Comparison of ENCODE assay signal across 8 mouse cellular contexts in the genomic region with DNA sequence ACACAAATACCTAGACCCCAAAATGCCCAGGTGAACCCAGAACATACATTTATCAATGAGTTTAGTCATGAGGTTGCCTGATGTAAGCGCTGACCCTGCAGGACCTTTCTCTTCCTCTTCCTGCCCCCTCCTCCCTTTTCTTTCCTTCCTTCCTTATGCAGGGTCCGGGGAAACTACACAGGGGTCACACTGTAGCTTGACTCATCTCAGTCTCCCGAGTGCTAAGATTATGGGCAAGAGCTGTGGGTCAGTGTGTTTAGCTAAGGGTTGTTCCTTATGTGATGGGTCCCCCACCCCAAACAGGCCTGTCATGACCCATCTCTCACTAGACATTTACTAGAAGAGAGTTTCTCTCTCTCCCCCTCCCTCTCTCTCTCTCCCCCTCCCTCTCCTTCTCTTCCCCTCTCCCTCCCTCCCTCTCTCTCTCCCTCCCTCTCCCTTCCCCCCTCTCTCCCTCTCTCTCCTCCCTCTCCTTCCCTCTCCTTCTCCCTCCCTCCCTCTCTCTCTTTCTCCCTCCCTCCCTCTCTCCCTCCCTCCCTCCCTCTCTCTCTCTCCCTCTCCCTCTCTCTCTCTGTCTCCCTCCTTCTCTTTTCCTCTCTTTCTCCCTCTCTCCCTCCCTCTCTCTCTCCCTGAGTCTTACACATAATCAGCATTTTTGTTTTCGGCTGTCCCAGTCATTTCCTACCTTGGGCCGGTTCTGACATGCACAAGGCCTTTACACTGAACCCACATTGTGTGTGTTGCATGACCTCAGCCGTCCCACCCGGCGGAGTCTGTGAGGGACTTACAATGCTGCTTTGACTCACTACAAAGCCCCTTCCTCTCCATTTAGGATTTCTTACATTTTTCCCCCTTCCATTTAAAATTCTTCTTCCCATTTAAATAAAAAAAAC. TPM values are rescaled to one million over a fixed set of nuclear protein-coding genes. Genes with fewer than 3 reads are reported as not detected.
DNase-seq lines count a peak whose midpoint lies in the region; ATAC-seq and TF ChIP-seq lines count a peak whose summit lies in the region.

No protein-coding gene starts in this region.

- intact Hi-C loops in left cerebral cortex, postnatal 10 days (cut with DNase I) = no loop called here

- peak overlapping the region; percentile 91 for H3K27ac ChIP-seq in lung, embryonic 14.5 days (ENCODE audit: low read depth)
- H3K27ac ChIP-seq in embryonic facial prominence, embryonic 13.5 days = peak overlapping the region; percentile 100
- peak overlapping the region; percentile 93 for H3K27ac ChIP-seq in intestine, embryonic 16.5 days (ENCODE audit: low read length)
- H3K27ac ChIP-seq in neural tube, embryonic 14.5 days (ENCODE audit: low read depth, low read length) = peak overlapping the region; percentile 70

- peak; percentile 58 for DNase-seq in lung, embryonic 14.5 days
- no peak for DNase-seq in lung, postnatal 4 days
- no peak for DNase-seq in left cerebral cortex, postnatal 10 days (ENCODE audit: extremely low spot score in 1 of 2, low spot score in 2 of 2)
- DNase-seq in left cerebral cortex, adult 11 months (ENCODE audit: low spot score) = no peak
- DNase-seq in right cerebral cortex, postnatal 14 days = no peak

- H3K9ac ChIP-seq in lung, embryonic 14.5 days = peak overlapping the region; percentile 66; the same call in 1 of the 2 replicates
- H3K9ac ChIP-seq in embryonic facial prominence, embryonic 13.5 days = peak overlapping the region; percentile 89
- peak overlapping the region; percentile 68; the same call in 1 of the 2 replicates for H3K9ac ChIP-seq in intestine, embryonic 16.5 days (ENCODE audit: low read depth, low read length)
- H3K9ac ChIP-seq in neural tube, embryonic 14.5 days (replicated peaks; ENCODE audit: low read depth, low read length) = no peak overlapping the region

- ATAC-seq in lung, embryonic 14.5 days (ENCODE audit: insufficient read depth) = no peak
- no peak for ATAC-seq in embryonic facial prominence, embryonic 13.5 days (ENCODE audit: insufficient number of reproducible peaks, insufficient read depth, low FRiP score, low TSS enrichment, low read depth)
- 0 out of 2 replicates have a peak, but pooled peaks have one; percentile 23 for ATAC-seq in intestine, embryonic 16.5 days
- no peak for ATAC-seq in neural tube, embryonic 14.5 days (ENCODE audit: low read depth)

- no peak for TF ChIP-seq CTCF in lung, embryonic 14.5 days (IDR thresholded peaks at IDR 0.05; ENCODE audit: low read depth)

- no peaks in the 10 kb centered on the region for H3K4me1 ChIP-seq in lung, embryonic 14.5 days (ENCODE audit: insufficient read depth)
- H3K4me1 ChIP-seq in embryonic facial prominence, embryonic 13.5 days = peaks cover 25% of the 10 kb centered on the region
- H3K4me1 ChIP-seq in intestine, embryonic 16.5 days (ENCODE audit: control insufficient read depth, insufficient read depth, low read length) = peaks cover 6% of the 10 kb centered on the region; the same call in 1 of the 2 replicates
- H3K4me1 ChIP-seq in neural tube, embryonic 14.5 days (ENCODE audit: control insufficient read depth, insufficient read depth, low read length) = peaks cover 22% of the 10 kb centered on the region

- no peaks in the 10 kb centered on the region for H3K27me3 ChIP-seq in lung, embryonic 14.5 days (ENCODE audit: insufficient read depth, low read length)
- no peaks in the 10 kb centered on the region for H3K27me3 ChIP-seq in embryonic facial prominence, embryonic 13.5 days
- no peaks in the 10 kb centered on the region for H3K27me3 ChIP-seq in intestine, embryonic 16.5 days (replicated peaks; ENCODE audit: control insufficient read depth, insufficient read depth, low read length)
- no peaks in the 10 kb centered on the region for H3K27me3 ChIP-seq in neural tube, embryonic 14.5 days (ENCODE audit: control insufficient read depth, insufficient read depth, low read length)

- peaks cover 17% of the 10 kb centered on the region for H3K36me3 ChIP-seq in lung, embryonic 14.5 days (ENCODE audit: insufficient read depth)
- peaks cover 26% of the 10 kb centered on the region for H3K36me3 ChIP-seq in embryonic facial prominence, embryonic 13.5 days
- H3K36me3 ChIP-seq in intestine, embryonic 16.5 days (ENCODE audit: control insufficient read depth, insufficient read depth, low read length) = peaks cover 11% of the 10 kb centered on the region
- no peaks in the 10 kb centered on the region for H3K36me3 ChIP-seq in neural tube, embryonic 14.5 days (ENCODE audit: control insufficient read depth, insufficient read depth, low read length)

- 25% methylated on average over 8 of the region's 8 CpGs for whole genome bisulfite sequencing in lung, embryonic 14.5 days
- 12% methylated on average over 8 of the region's 8 CpGs for WGBS in embryonic facial prominence, embryonic 13.5 days
- WGBS in intestine, embryonic 16.5 days = 27% methylated on average over 8 of the region's 8 CpGs
- WGBS in neural tube, embryonic 14.5 days = 24% methylated on average over 8 of the region's 8 CpGs

- peak overlapping the region; percentile 65 for H3K4me2 ChIP-seq in lung, embryonic 14.5 days
- peak overlapping the region; percentile 71 for H3K4me2 ChIP-seq in embryonic facial prominence, embryonic 13.5 days
- peak overlapping the region; percentile 58 for H3K4me2 ChIP-seq in intestine, embryonic 16.5 days (ENCODE audit: low read depth, low read length)
- H3K4me2 ChIP-seq in neural tube, embryonic 14.5 days (ENCODE audit: low read depth, low read length) = no peak overlapping the region

- no peaks in the 10 kb centered on the region for H3K9me3 ChIP-seq in lung, embryonic 14.5 days (ENCODE audit: low read depth, low read length)
- peaks cover 4% of the 10 kb centered on the region; the same call in 1 of the 2 replicates for H3K9me3 ChIP-seq in embryonic facial prominence, embryonic 13.5 days
- no peaks in the 10 kb centered on the region for H3K9me3 ChIP-seq in intestine, embryonic 16.5 days (ENCODE audit: control insufficient read depth, low read length)
- no peaks in the 10 kb centered on the region for H3K9me3 ChIP-seq in neural tube, embryonic 14.5 days (ENCODE audit: control insufficient read depth, low read length)

- peak overlapping the region; percentile 51 for H3K4me3 ChIP-seq in lung, embryonic 14.5 days (ENCODE audit: low read depth, low read length)
- peak overlapping the region; percentile 71 for H3K4me3 ChIP-seq in embryonic facial prominence, embryonic 13.5 days
- H3K4me3 ChIP-seq in intestine, embryonic 16.5 days (ENCODE audit: low read length) = peak overlapping the region; percentile 55
- H3K4me3 ChIP-seq in neural tube, embryonic 14.5 days (ENCODE audit: low read depth, low read length) = peak overlapping the region; percentile 25; the same call in 1 of the 2 replicates

RNA-seq across cellular contexts. Expression of gene Cers5, which starts 44.9 kb away (rescaled TPM):
- 76.6 and 78.8 TPM in 2 replicates for polyA plus RNA-seq in lung, embryonic 14.5 days (2014; fragmentation: Nextera tagmentation; extraction: Ambion mirVana)
- 70.8 and 71.5 TPM in 2 replicates for polyA plus RNA-seq in embryonic facial prominence, embryonic 13.5 days (2015; fragmentation: Nextera tagmentation; extraction: Ambion mirVana)
- 42.1 and 46.8 TPM in 2 replicates for polyA plus RNA-seq in intestine, embryonic 16.5 days (2015; fragmentation: Nextera tagmentation; extraction: Ambion mirVana)
- 82.5 and 83.3 TPM in 2 replicates for polyA plus RNA-seq in neural tube, embryonic 14.5 days (2014; fragmentation: Nextera tagmentation; extraction: Ambion mirVana)
- 10 to 100 TPM; 43.6 to 47.2 TPM for total RNA-seq in left cerebral cortex, postnatal 10 days (2021)

RNA-seq across cellular contexts. Expression of gene Lima1, which starts 57.7 kb away (rescaled TPM):
- polyA plus RNA-seq in lung, embryonic 14.5 days (2014; fragmentation: Nextera tagmentation; extraction: Ambion mirVana) = 41.1 and 42.8 TPM in 2 replicates
- polyA plus RNA-seq in embryonic facial prominence, embryonic 13.5 days (2015; fragmentation: Nextera tagmentation; extraction: Ambion mirVana) = 98.4 and 105 TPM in 2 replicates
- 105 and 112 TPM in 2 replicates for polyA plus RNA-seq in intestine, embryonic 16.5 days (2015; fragmentation: Nextera tagmentation; extraction: Ambion mirVana)
- polyA plus RNA-seq in neural tube, embryonic 14.5 days (2014; fragmentation: Nextera tagmentation; extraction: Ambion mirVana) = 14.9 and 20.4 TPM in 2 replicates
- total RNA-seq in left cerebral cortex, postnatal 10 days (2021) = 1 to 10 TPM; 8.2 to 9.8 TPM
